In the genomic region with DNA sequence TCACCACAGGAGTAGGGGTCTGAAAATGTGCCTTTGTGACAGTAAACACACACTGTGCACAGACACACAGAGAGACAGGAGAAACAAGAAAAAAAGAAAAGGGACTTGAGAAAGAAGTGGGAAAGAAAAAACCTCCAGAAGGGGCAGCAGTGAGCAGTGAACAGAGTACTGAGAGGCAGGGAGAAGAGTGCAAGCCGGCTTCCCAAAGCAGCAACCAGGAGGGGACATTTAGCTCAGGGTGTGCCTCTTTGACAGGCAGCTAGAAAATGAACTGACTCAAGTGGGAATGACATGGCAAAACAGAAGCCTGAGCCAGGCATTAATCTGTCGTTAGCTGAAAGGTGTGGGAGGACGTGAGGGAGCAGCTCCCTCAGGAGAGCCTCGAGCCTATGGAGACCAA, we compare ENCODE assay signal across 7 mouse cellular contexts. TPM values are rescaled to one million over a fixed set of nuclear protein-coding genes. Genes with fewer than 3 reads are reported as not detected.
DNase-seq lines count a peak whose midpoint lies in the region; ATAC-seq lines count a peak whose summit lies in the region.

No protein-coding gene starts in this region.

- ATAC-seq in midbrain, embryonic 14.5 days (ENCODE audit: low FRiP score, low TSS enrichment), result no peak
- ATAC-seq in midbrain, embryonic 13.5 days, result no peak
- no peak for ATAC-seq in embryonic facial prominence, embryonic 11.5 days (replicated peaks; ENCODE audit: insufficient number of reproducible peaks, low FRiP score, low TSS enrichment, low read depth)

- H3K27ac ChIP-seq in midbrain, embryonic 14.5 days (replicated peaks; ENCODE audit: low read depth, low read length), result no peak overlapping the region
- no peak overlapping the region for H3K27ac ChIP-seq in midbrain, embryonic 13.5 days
- H3K27ac ChIP-seq in embryonic facial prominence, embryonic 11.5 days (replicated peaks; ENCODE audit: low read depth, low read length), result no peak overlapping the region

- no peak overlapping the region for H3K4me3 ChIP-seq in midbrain, embryonic 14.5 days (replicated peaks; ENCODE audit: low read depth, low read length)
- no peak overlapping the region for H3K4me3 ChIP-seq in midbrain, embryonic 13.5 days (replicated peaks)
- H3K4me3 ChIP-seq in embryonic facial prominence, embryonic 11.5 days (ENCODE audit: low read depth, low read length), result no peak overlapping the region

- no peak overlapping the region for H3K9ac ChIP-seq in midbrain, embryonic 14.5 days (replicated peaks; ENCODE audit: low read length)
- H3K9ac ChIP-seq in midbrain, embryonic 13.5 days (replicated peaks), result no peak overlapping the region
- no peak overlapping the region for H3K9ac ChIP-seq in embryonic facial prominence, embryonic 11.5 days (replicated peaks; ENCODE audit: low read length)

- H3K27me3 ChIP-seq in midbrain, embryonic 14.5 days (ENCODE audit: control insufficient read depth, insufficient read depth, low read length), result no peaks in the 10 kb centered on the region
- no peaks in the 10 kb centered on the region for H3K27me3 ChIP-seq in midbrain, embryonic 13.5 days
- H3K27me3 ChIP-seq in embryonic facial prominence, embryonic 11.5 days (ENCODE audit: control insufficient read depth, insufficient read depth, low read length), result no peaks in the 10 kb centered on the region

- H3K4me2 ChIP-seq in midbrain, embryonic 14.5 days (ENCODE audit: low read length), result no peak overlapping the region
- H3K4me2 ChIP-seq in midbrain, embryonic 13.5 days (replicated peaks), result no peak overlapping the region
- H3K4me2 ChIP-seq in embryonic facial prominence, embryonic 11.5 days (ENCODE audit: low read depth, low read length), result no peak overlapping the region

- peaks cover 85% of the 10 kb centered on the region for H3K36me3 ChIP-seq in midbrain, embryonic 14.5 days (ENCODE audit: control insufficient read depth, insufficient read depth, low read length)
- peaks cover 86% of the 10 kb centered on the region for H3K36me3 ChIP-seq in midbrain, embryonic 13.5 days
- no peaks in the 10 kb centered on the region for H3K36me3 ChIP-seq in embryonic facial prominence, embryonic 11.5 days (replicated peaks; ENCODE audit: control insufficient read depth, insufficient read depth, low read depth, low read length)

- H3K4me1 ChIP-seq in midbrain, embryonic 14.5 days (ENCODE audit: control insufficient read depth, insufficient read depth, low read length), result no peaks in the 10 kb centered on the region
- H3K4me1 ChIP-seq in midbrain, embryonic 13.5 days (replicated peaks), result no peaks in the 10 kb centered on the region
- no peaks in the 10 kb centered on the region for H3K4me1 ChIP-seq in embryonic facial prominence, embryonic 11.5 days (ENCODE audit: control insufficient read depth, insufficient read depth, low read length)

- WGBS in midbrain, embryonic 14.5 days, result 55% methylated on average over 4 of the region's 4 CpGs
- WGBS in midbrain, embryonic 13.5 days, result 63% methylated on average over 4 of the region's 4 CpGs
- 64% methylated on average over 4 of the region's 4 CpGs for WGBS in embryonic facial prominence, embryonic 11.5 days

- DNase-seq in midbrain, embryonic 14.5 days, result peak; percentile 73
- DNase-seq in brain, adult 2 months (ENCODE audit: low read depth, low spot score), result peak; percentile 91
- peak; percentile 64 for DNase-seq in embryonic facial prominence, embryonic 11.5 days (ENCODE audit: low spot score)
- peak; percentile 50 to 72 for DNase-seq in kidney, postnatal 36 days
- peak; percentile 25 to 58 for DNase-seq in lung, adult 18-20 months
- DNase-seq in telencephalon, adult 2 months (ENCODE audit: low read depth, low spot score), result peak; percentile 76

- no peaks in the 10 kb centered on the region for H3K9me3 ChIP-seq in midbrain, embryonic 14.5 days (ENCODE audit: control insufficient read depth, low read length)
- no peaks in the 10 kb centered on the region for H3K9me3 ChIP-seq in midbrain, embryonic 13.5 days
- H3K9me3 ChIP-seq in embryonic facial prominence, embryonic 11.5 days (replicated peaks; ENCODE audit: control insufficient read depth, low read length), result no peaks in the 10 kb centered on the region

RNA-seq across cellular contexts. Expression of a gene that starts 27.5 kb away (rescaled TPM):
- polyA plus RNA-seq in midbrain, embryonic 14.5 days (2014; fragmentation: Nextera tagmentation; extraction: Ambion mirVana), result 36.3 and 45.0 TPM in 2 replicates
- polyA plus RNA-seq in midbrain, embryonic 13.5 days (2015; fragmentation: Nextera tagmentation; extraction: Ambion mirVana), result 38.0 and 38.6 TPM in 2 replicates
- polyA plus RNA-seq in embryonic facial prominence, embryonic 11.5 days (2014; fragmentation: Nextera tagmentation; extraction: Ambion mirVana), result 28.3 and 32.0 TPM in 2 replicates

RNA-seq across cellular contexts. Expression of a gene that starts 27.8 kb away (rescaled TPM):
- polyA plus RNA-seq in midbrain, embryonic 14.5 days (2014; fragmentation: Nextera tagmentation; extraction: Ambion mirVana), result 12.0 and 18.2 TPM in 2 replicates
- 25.0 and 26.2 TPM in 2 replicates for polyA plus RNA-seq in midbrain, embryonic 13.5 days (2015; fragmentation: Nextera tagmentation; extraction: Ambion mirVana)
- 18.6 and 22.2 TPM in 2 replicates for polyA plus RNA-seq in embryonic facial prominence, embryonic 11.5 days (2014; fragmentation: Nextera tagmentation; extraction: Ambion mirVana)

RNA-seq across cellular contexts. Expression of a gene that starts 33.2 kb away (rescaled TPM):
- polyA plus RNA-seq in midbrain, embryonic 14.5 days (2014; fragmentation: Nextera tagmentation; extraction: Ambion mirVana), result 96.1 and 101 TPM in 2 replicates
- 89.0 and 90.4 TPM in 2 replicates for polyA plus RNA-seq in midbrain, embryonic 13.5 days (2015; fragmentation: Nextera tagmentation; extraction: Ambion mirVana)
- 73.7 and 83.2 TPM in 2 replicates for polyA plus RNA-seq in embryonic facial prominence, embryonic 11.5 days (2014; fragmentation: Nextera tagmentation; extraction: Ambion mirVana)

RNA-seq across cellular contexts. Expression of a gene that starts 33.3 kb away (rescaled TPM):
- polyA plus RNA-seq in midbrain, embryonic 14.5 days (2014; fragmentation: Nextera tagmentation; extraction: Ambion mirVana), result 8.3 and 10.8 TPM in 2 replicates
- polyA plus RNA-seq in midbrain, embryonic 13.5 days (2015; fragmentation: Nextera tagmentation; extraction: Ambion mirVana), result 14.0 and 14.6 TPM in 2 replicates
- 3.9 and 7.3 TPM in 2 replicates for polyA plus RNA-seq in embryonic facial prominence, embryonic 11.5 days (2014; fragmentation: Nextera tagmentation; extraction: Ambion mirVana)

RNA-seq across cellular contexts. Expression of a gene that starts 46.6 kb away (rescaled TPM):
- polyA plus RNA-seq in midbrain, embryonic 14.5 days (2014; fragmentation: Nextera tagmentation; extraction: Ambion mirVana), result 0.11 TPM in 2 replicates
- 0.32 TPM in 1 of 2 replicates, not detected in the other for polyA plus RNA-seq in midbrain, embryonic 13.5 days (2015; fragmentation: Nextera tagmentation; extraction: Ambion mirVana)
- 0.14 TPM in 1 of 2 replicates, not detected in the other for polyA plus RNA-seq in embryonic facial prominence, embryonic 11.5 days (2014; fragmentation: Nextera tagmentation; extraction: Ambion mirVana)
